Mouse (Mus musculus) small intestine, adult 2 months (tissue): ENCODE data around the gene Rtkn. TPM values are rescaled to one million over a fixed set of nuclear protein-coding genes. Genes with fewer than 3 reads are reported as not detected.

ENCODE experiments used
- H3K27ac ChIP-seq: fragments of 200-500 bp; 2 replicates; pipeline ENCODE4 v1.5.1; 2012; ENCODE audit warnings: low read depth, low read length, control low read depth, inconsistent platforms; ENCODE audit not compliant: insufficient read depth
- H3K27me3 ChIP-seq: fragments of 200-500 bp; 2 replicates; pipeline ENCODE4 v1.6.1; 2012; ENCODE audit warnings: mild to moderate bottlenecking, moderate library complexity, low read length, inconsistent platforms; ENCODE audit not compliant: control insufficient read depth, insufficient read depth
- H3K36me3 ChIP-seq: fragments of 200-500 bp; 2 replicates; pipeline ENCODE4 v1.6.1; 2012; ENCODE audit warnings: mild to moderate bottlenecking, low read length, control low read depth, inconsistent platforms; ENCODE audit not compliant: control insufficient read depth, insufficient read depth
- H3K4me1 ChIP-seq: fragments of 200-500 bp; 2 replicates; pipeline ENCODE4 v1.6.1; 2012; ENCODE audit warnings: low read length, inconsistent platforms, mixed read lengths; ENCODE audit not compliant: control insufficient read depth, insufficient read depth, insufficient read length
- H3K4me3 ChIP-seq: fragments of 200-500 bp; 2 replicates; pipeline ENCODE4 v1.5.1; 2012; ENCODE audit warnings: low read depth, mild to moderate bottlenecking, control low read depth, inconsistent platforms, low read length, moderate library complexity
- CTCF ChIP-seq: fragments of 200-500 bp; IDR thresholded peaks from 2 replicates; pipeline ENCODE4 v1.5.1; 2012; ENCODE audit warnings: low read depth, mild to moderate bottlenecking, control low read depth, inconsistent platforms, low read length, moderate library complexity, mixed read lengths; ENCODE audit not compliant: insufficient replicate concordance, insufficient read length; ENCODE audit errors: extremely low read depth
- POLR2A ChIP-seq: fragments of 200-500 bp; IDR thresholded peaks from 2 replicates; pipeline ENCODE4 v1.6.1; 2012; ENCODE audit warnings: low read depth, mild to moderate bottlenecking, control low read depth, inconsistent platforms, low read length, moderate library complexity
- WGBS: fragments of 180-500 bp; shearing (Covaris S2); methylation state at CpG from one replicate; pipeline ENCODE4 v1.1.7; 2018; 5-methylcytosine and 5-hydroxymethylcytosine counted together
- polyA plus RNA-seq: library from polyadenylated mRNA; depleted of rRNA; stranded (reverse); fragments of >200 nt; gene quantifications from 2 replicates; pipeline ENCODE4 v1.2.3, GENCODE M21; 2012; rRNA removed

Rtkn gene
- polyA plus RNA-seq, 1 experiment: 179 TPM

DNA sequence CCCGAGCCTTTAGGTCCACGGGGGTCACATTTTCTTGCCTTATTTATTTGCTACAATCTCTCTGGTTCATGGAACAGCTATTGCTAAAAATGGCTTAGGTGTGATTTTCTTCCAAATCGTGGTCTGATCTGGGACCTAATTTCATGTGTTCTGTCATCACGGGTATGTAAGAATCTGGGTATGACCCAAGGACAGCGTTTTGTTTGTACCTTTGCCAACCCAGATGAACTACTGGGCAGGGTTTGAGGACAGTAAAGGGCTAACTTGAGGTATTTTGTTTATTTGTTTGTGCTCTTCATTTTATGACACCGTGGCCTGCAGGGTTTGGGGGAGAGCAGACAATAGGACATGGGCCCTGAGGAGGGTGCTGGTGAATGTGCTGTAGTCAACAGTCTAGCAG is 45.3 kb downstream of the Rtkn start:
- 73% methylated on average over 6 of the region's 6 CpGs for WGBS
- H3K4me1 ChIP-seq: no peaks in the 10 kb centered on the region
- no peak overlapping the region for H3K27ac ChIP-seq
- H3K4me3 ChIP-seq: no peak overlapping the region
- H3K27me3 ChIP-seq: no peaks in the 10 kb centered on the region
- H3K36me3 ChIP-seq: peaks cover 26% of the 10 kb centered on the region
- TF ChIP-seq POLR2A: no peak
- TF ChIP-seq CTCF: no peak

GRCm38 (mm10) chr6:83184858-83185435 is 49.7 kb downstream of the Rtkn start:
- TF ChIP-seq POLR2A (no peak), CTCF (no peak)
- WGBS: 89% methylated on average over 3 of the region's 3 CpGs
- no peak overlapping the region for H3K27ac ChIP-seq
- H3K4me1 ChIP-seq: no peaks in the 10 kb centered on the region; the same call in 1 of the 2 replicates
- no peaks in the 10 kb centered on the region for H3K27me3 ChIP-seq
- no peak overlapping the region for H3K4me3 ChIP-seq
- H3K36me3 ChIP-seq: peaks cover 43% of the 10 kb centered on the region

GRCm38 (mm10) chr6:83185895-83186861 is 50.9 kb downstream of the Rtkn start:
- no peak overlapping the region for H3K27ac ChIP-seq
- TF ChIP-seq POLR2A (no peak), CTCF (no peak)
- WGBS: 63% methylated on average over 25 of the region's 25 CpGs
- no peak overlapping the region for H3K4me3 ChIP-seq
- H3K4me1 ChIP-seq: no peaks in the 10 kb centered on the region; the same call in 1 of the 2 replicates
- H3K27me3 ChIP-seq: no peaks in the 10 kb centered on the region
- peaks cover 55% of the 10 kb centered on the region for H3K36me3 ChIP-seq

DNA sequence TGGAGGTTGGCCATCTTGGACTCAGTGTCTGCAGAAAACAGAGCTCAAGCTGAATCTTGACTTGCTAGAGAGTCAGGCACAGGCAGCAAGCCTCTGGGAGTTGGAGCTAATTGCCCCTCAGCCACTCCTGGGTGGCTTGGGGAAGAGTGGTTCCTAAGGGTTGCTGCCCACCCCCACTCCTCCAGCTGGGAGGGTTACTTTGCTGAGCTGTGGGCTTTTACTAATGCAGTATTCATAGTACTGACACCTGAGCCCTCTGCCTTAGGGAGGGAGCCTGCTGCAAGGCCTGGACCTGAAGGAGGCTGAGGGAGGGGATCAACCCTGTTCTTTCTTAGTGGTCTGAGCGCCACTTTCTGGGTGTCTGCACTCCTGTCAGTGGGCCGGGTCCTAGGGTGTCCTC is 51.7 kb downstream of the Rtkn start:
- H3K4me3 ChIP-seq: no peak overlapping the region
- peaks cover 59% of the 10 kb centered on the region for H3K36me3 ChIP-seq
- 98% methylated on average over 2 of the region's 2 CpGs for WGBS
- TF ChIP-seq CTCF (no peak), POLR2A (no peak)
- H3K27me3 ChIP-seq: no peaks in the 10 kb centered on the region
- H3K27ac ChIP-seq: no peak overlapping the region
- H3K4me1 ChIP-seq: no peaks in the 10 kb centered on the region; the same call in 1 of the 2 replicates

GRCm38 (mm10) chr6:83193571-83193970 is 58.3 kb downstream of the Rtkn start:
- WGBS: 88% methylated on average over 7 of the region's 7 CpGs
- no peaks in the 10 kb centered on the region for H3K4me1 ChIP-seq
- no peak overlapping the region for H3K27ac ChIP-seq
- peaks cover 96% of the 10 kb centered on the region for H3K36me3 ChIP-seq
- no peak for TF ChIP-seq CTCF
- TF ChIP-seq POLR2A: no peak
- H3K4me3 ChIP-seq: no peak overlapping the region
- H3K27me3 ChIP-seq: no peaks in the 10 kb centered on the region

GRCm38 (mm10) chr6:83197345-83198004 is 62.2 kb downstream of the Rtkn start:
- Histone ChIP-seq H3K36me3 (peaks cover 74% of the 10 kb centered on the region), H3K27me3 (no peaks in the 10 kb centered on the region), H3K4me1 (no peaks in the 10 kb centered on the region), H3K27ac (no peak overlapping the region), H3K4me3 (no peak overlapping the region)
- TF ChIP-seq POLR2A (no peak), CTCF (no peak)
- WGBS: 72% methylated on average over 15 of the region's 15 CpGs

Other genes starting within 250 kb of the Rtkn start
- gene Sema4f, start 195.7 kb upstream of the Rtkn start, polyA plus RNA-seq: 0.29 and 0.34 TPM in 2 replicates
- gene M1ap, start 188.6 kb upstream of the Rtkn start, polyA plus RNA-seq: 0.06 and 1.3 TPM in 2 replicates
- 2.2 and 6.1 TPM in 2 replicates for gene Dok1, start 102.0 kb upstream of the Rtkn start, polyA plus RNA-seq
- 1.4 and 2.5 TPM in 2 replicates for gene Loxl3, start 101.3 kb upstream of the Rtkn start, polyA plus RNA-seq
- gene Aup1, start 80.9 kb upstream of the Rtkn start, polyA plus RNA-seq: 392 and 694 TPM in 2 replicates
- 15.0 and 24.3 TPM in 2 replicates for gene Htra2, start 80.2 kb upstream of the Rtkn start, polyA plus RNA-seq
- 22.1 and 48.6 TPM in 2 replicates for gene Dqx1, start 77.6 kb upstream of the Rtkn start, polyA plus RNA-seq
- gene Tlx2, start 65.2 kb upstream of the Rtkn start, polyA plus RNA-seq: 3.5 and 4.9 TPM in 2 replicates
- 6.4 and 9.9 TPM in 2 replicates for gene Pcgf1, start 57.6 kb upstream of the Rtkn start, polyA plus RNA-seq
- gene Lbx2, start 49.1 kb upstream of the Rtkn start, polyA plus RNA-seq: 0.42 and 0.91 TPM in 2 replicates
- gene Ccdc142, start 33.9 kb upstream of the Rtkn start, polyA plus RNA-seq: 4.9 and 7.5 TPM in 2 replicates
- gene Gm42688, start 33.8 kb upstream of the Rtkn start, polyA plus RNA-seq: 3.2 and 4.2 TPM in 2 replicates
- gene Mrpl53, start 26.4 kb upstream of the Rtkn start, polyA plus RNA-seq: 73.8 and 82.0 TPM in 2 replicates
- 34.2 and 45.6 TPM in 2 replicates for gene Mogs, start 20.0 kb upstream of the Rtkn start, polyA plus RNA-seq
- gene Wbp1, start 13.9 kb upstream of the Rtkn start, polyA plus RNA-seq: 91.6 and 183 TPM in 2 replicates
- 30.3 and 70.3 TPM in 2 replicates for gene Ino80b, start 10.0 kb upstream of the Rtkn start, polyA plus RNA-seq
- 0.90 and 1.3 TPM in 2 replicates for gene Wdr54, start 20.9 kb downstream of the Rtkn start, polyA plus RNA-seq
- 0.09 TPM in 1 of 2 replicates, not detected in the other for gene 1700003E16Rik, start 20.9 kb downstream of the Rtkn start, polyA plus RNA-seq
- 77.1 and 168 TPM in 2 replicates for gene Dctn1, start 30.5 kb downstream of the Rtkn start, polyA plus RNA-seq
- 10.0 and 11.4 TPM in 2 replicates for gene Slc4a5, start 84.4 kb downstream of the Rtkn start, polyA plus RNA-seq
- gene Mthfd2, start 190.4 kb downstream of the Rtkn start, polyA plus RNA-seq: 2.8 and 3.3 TPM in 2 replicates
- 4.1 and 19.5 TPM in 2 replicates for gene Mob1a, start 190.6 kb downstream of the Rtkn start, polyA plus RNA-seq
- gene Bola3, start 213.7 kb downstream of the Rtkn start, polyA plus RNA-seq: 4.4 and 7.3 TPM in 2 replicates